Mouse (Mus musculus) brain, embryonic 14.5 days (tissue): ENCODE data around the gene Prpf38a. TPM values are rescaled to one million over a fixed set of nuclear protein-coding genes. Genes with fewer than 3 reads are reported as not detected.

Source experiments
- DNase-seq: peaks from one replicate; pipeline ENCODE4 v3.0.0-alpha.2; 2011; ENCODE audit warnings: low read depth
- CTCF ChIP-seq: fragments of 200-500 bp; IDR thresholded peaks from 2 replicates; pipeline ENCODE4 v1.5.1; 2012; ENCODE audit warnings: inconsistent platforms, mild to moderate bottlenecking, moderate library complexity, borderline replicate concordance; ENCODE audit not compliant: insufficient read depth, insufficient read length; ENCODE audit errors: extremely low read depth
- POLR2A ChIP-seq: fragments of 200-500 bp; IDR thresholded peaks from 2 replicates; pipeline ENCODE4 v1.6.1; 2012; ENCODE audit warnings: mild to moderate bottlenecking, inconsistent platforms, borderline replicate concordance; ENCODE audit not compliant: poor library complexity, insufficient read depth, insufficient read length, severe bottlenecking; ENCODE audit errors: extremely low read depth
- polyA plus RNA-seq: library from polyadenylated mRNA; depleted of rRNA; stranded (reverse); fragments of >200 nt; gene quantifications from 2 replicates; pipeline ENCODE4 v1.2.3, GENCODE M21; 2012; rRNA removed

Prpf38a gene
- polyA plus RNA-seq, 1 experiment: 46.6 TPM

GRCm38 (mm10) chr4:108572644-108573043 is 6.5 kb downstream of the Prpf38a start:
- TF ChIP-seq CTCF: no peak
- TF ChIP-seq POLR2A: no peak
- DNase-seq: no peak

GRCm38 (mm10) chr4:108565026-108565425 is 14.1 kb downstream of the Prpf38a start:
- no peak for DNase-seq
- TF ChIP-seq POLR2A (no peak), CTCF (no peak)

- DNase-seq: no peak
- TF ChIP-seq POLR2A (no peak), CTCF (no peak)
Observed at GRCm38 (mm10) chr4:108539701-108540100, 39.4 kb downstream of the Prpf38a start.

Other genes starting within 250 kb of the Prpf38a start
- gene Shisal2a, start 196.0 kb downstream of the Prpf38a start, polyA plus RNA-seq: 4.7 and 6.1 TPM in 2 replicates
- 24.7 and 27.2 TPM in 2 replicates for gene Gpx7, start 172.4 kb downstream of the Prpf38a start, polyA plus RNA-seq
- 158 and 180 TPM in 2 replicates for gene Tut4, start 119.9 kb downstream of the Prpf38a start, polyA plus RNA-seq
- gene Orc1, start 87 bp upstream of the Prpf38a start, polyA plus RNA-seq: 1.6 and 3.0 TPM in 2 replicates
- gene Cc2d1b, start 40.6 kb upstream of the Prpf38a start, polyA plus RNA-seq: 50.4 and 52.8 TPM in 2 replicates
- 0.09 and 0.11 TPM in 2 replicates for gene 3110021N24Rik, start 140.3 kb upstream of the Prpf38a start, polyA plus RNA-seq
- 7.3 and 15.2 TPM in 2 replicates for gene Zfyve9, start 201.5 kb upstream of the Prpf38a start, polyA plus RNA-seq